Mouse (Mus musculus) layer of hippocampus, adult 11-12 months (tissue): ENCODE results near the gene Pappa.

Experiments
- DNase-seq: peaks from one replicate; pipeline ENCODE4 v3.0.0; 2022; ENCODE audit warnings: low spot score

The Pappa gene

DNA sequence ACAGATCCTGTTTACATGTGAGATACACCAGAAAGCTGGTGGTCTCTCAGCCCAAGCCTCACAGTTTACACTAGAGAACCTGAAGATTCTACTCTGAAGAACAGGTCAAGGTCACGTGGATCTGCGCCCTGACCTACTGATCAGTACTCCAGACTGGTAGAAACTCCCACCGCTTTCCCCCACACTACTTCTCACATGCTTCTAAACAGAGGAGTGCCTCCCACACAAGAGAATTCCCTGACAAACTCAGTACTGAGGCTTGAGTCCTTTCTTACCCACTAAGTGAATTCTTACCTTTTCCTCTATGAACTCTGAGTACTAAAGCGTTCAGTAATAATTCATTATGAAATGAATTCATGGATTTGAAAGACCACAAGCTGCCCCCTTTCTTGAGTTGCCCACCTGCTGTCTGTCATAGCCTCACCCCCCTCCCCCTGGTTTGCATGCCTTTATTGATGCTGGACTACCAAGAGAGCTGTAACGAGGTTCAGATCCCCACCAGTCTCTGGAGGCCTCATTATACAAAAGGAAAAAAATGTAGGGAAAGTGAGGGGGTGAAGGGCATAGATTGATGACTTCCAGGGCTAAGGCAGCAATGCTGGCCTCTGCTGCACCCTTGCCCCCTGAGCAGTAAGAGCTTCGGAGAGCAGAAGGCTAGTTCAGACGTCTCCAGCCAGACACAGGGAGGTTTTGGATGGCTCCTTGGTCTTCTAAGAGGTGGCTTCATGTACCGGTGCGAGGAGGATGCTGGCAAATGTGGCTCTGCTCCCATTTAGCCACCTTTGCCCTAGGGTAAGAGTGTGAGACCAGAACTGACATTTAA is 204.7 kb downstream of the Pappa start:
- no peak for DNase-seq

DNA sequence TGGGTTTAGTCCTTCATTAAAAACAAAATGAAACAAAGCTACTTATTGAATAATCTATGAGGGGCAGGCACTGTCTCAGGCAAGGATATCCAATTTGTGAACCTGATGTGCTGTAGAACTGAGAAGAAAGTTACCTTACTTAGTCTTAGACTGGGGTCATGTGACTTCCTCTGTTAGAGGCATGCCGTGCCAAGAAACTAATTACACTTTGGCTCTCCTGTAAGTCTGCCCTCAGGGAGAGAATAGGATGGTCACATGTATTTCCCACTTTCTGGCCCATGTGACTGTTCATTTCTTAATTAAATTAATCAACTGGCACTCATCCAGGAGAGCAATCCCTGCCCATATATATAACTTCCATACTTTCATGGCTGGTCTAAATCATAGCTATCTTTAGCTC is 209.7 kb downstream of the Pappa start:
- no peak for DNase-seq

DNA sequence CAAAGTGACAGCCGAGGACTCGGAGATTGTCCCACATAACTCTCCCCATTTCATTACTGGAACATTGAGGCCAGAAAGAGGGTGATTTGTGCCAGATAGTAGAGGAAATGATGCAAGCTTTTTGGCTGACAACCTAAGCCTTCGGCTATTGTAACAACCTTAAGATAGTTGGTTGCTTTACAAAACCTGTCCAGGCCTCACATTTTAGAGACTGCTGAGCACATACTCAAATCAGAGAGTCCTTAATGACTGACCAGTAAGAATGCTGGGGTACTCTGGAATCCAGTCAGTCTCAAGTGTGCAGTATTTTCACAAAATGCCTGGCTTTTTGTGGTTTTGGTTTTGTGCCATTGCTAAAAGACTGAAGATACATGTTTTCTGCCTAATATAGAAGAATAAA is 217.8 kb downstream of the Pappa start:
- no peak for DNase-seq

DNA sequence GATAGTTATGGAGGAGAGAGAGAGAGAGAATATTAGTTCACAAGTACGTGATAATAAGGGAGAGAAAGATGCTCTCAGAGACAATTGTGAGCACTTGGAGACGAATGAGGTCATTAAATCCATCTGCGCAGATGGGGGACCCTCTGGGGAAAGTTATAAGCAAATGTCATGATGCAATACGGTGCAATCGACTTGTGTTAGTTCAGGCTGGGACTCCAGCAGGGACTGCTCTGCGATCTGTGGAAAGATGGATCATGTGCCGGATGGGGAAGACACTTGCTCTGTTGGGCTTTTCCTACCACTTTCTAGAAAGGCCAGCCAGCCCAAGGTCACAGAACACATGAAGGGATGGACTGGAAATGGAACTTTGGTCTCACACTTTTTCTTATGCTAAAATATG is 226.5 kb downstream of the Pappa start:
- DNase-seq = no peak

DNA sequence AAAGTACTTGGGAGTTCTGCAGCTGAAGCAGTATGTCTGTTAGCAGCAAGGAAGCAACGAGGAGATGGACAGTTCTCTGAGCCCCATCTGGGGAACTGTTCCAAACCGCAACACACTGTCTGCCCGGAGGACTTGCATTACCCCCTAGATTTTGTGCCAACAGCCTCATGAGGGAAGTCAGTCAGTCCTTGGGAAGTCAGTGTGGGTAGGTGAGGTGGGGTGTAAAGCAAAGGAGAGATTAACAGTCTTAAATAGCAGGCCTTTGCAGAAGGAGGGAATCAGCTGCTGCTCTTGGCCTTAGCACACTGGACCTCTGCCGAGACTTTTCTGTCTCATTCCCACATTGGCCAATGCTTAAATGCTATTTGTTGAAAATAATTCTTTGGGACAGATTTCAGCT is 230.6 kb downstream of the Pappa start:
- DNase-seq = no peak

DNA sequence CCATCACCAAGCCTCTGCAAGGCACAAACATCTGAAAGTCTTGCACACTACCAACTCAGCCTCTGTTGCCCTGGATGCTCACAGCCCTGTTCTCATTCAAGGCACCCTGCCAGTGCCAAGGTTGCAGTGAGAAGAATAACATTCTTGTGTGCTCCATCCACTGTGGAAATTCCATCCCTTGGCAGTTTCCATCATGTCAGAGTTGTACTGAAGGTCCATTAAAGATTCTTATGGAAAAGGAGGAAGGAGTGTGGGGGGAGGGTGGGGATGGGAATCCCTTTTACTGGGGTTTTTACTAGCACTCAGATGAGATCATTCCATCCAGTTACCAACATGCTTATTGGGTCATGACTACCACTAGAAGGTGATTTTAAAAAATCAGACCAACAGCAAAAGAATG is 243.2 kb downstream of the Pappa start:
- DNase-seq = no peak

DNA sequence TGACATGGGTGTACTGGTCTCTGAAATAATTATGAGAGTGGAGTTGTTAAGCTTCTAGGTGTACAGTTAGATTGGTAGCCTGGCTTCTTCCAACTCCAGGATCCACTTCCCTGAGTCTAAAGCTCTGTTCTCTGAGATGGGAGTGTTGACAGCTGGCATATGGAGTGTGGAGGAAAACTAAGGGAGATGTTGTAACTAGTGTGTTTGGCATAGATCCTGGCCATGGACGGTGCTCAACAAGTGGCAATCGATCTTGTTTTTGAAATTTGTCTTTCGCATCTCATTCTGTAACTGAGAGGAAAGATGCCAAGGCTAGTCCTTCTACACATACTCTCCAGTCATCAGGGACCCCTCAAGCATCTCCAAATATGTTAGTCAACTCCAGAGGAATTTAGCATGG is 248.8 kb downstream of the Pappa start:
- no peak for DNase-seq

DNA sequence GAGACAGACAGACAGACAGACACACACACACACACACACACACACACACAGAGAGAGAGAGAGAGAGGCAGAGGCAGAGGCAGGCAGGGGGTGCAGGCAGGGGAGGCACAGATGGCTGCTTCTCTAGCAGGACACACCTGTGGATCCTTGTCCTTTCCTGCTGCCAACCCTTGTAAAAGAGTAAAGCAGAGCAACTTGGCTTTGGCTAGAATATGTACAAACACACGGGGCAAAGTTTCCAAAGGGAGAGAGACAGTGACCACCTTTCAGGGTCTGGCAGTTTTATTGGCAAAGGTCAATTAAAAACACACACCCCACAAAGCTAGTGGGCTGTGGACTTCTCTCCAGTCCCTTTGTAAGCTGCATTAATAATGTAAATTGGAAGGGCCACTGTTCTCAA is 249.9 kb downstream of the Pappa start:
- DNase-seq = no peak

DNA sequence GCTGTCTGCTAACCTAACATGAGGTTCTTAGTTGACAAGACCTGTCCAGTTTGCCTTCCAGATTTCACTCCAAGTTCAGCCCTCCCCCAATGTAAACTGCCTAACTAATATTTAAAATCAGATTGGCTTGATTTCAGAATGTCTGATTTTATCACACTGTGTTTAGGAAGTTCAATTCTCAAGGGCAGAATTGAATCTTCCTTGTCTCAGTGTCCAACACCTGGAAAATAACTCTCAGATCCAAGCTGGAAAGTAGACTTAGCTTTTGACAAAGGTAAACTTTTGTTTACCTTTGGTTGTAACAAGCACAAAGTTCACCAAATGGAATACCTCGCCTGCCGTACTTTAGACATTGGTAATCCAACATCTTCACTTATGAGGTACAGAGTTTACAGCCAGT is 252.6 kb downstream of the Pappa start:
- DNase-seq = no peak

DNA sequence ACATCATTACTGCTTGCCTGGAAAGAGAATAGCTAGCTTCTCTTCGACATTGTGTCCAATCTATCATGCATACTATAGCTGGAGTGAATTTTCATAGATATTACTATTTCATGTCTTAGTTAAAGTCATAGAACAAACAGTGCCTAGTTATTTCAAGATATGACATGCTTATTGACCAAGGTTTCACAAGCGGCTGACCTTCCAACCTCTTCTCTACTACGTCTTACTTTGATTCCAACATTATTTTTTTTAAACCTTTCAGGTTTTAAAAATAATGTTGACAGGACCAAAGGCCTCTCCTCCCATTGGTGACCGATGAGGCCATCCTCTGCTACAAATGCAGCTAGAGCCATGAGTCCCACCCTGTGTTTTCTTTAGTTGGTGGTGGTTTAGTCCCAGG is 255.5 kb downstream of the Pappa start:
- no peak for DNase-seq

DNA sequence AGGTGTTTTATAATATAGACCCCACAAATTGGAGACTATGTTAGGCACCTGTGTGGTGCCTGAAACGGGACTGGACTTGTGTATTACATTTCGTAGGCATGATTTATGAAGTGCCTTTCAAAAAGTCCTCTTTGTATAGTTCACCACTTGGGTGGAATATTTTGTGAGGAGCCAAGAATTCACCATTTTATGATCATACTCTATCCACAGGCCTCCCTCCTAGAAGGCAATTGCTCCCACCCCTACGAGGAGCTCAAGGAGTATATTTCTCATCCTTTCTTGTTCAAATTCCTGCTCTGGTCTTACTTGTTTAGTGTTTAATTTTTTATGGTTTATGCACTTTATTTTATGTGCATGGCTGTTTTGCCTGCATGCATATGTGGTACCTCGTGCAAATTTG is 259.1 kb downstream of the Pappa start:
- DNase-seq = no peak

DNA sequence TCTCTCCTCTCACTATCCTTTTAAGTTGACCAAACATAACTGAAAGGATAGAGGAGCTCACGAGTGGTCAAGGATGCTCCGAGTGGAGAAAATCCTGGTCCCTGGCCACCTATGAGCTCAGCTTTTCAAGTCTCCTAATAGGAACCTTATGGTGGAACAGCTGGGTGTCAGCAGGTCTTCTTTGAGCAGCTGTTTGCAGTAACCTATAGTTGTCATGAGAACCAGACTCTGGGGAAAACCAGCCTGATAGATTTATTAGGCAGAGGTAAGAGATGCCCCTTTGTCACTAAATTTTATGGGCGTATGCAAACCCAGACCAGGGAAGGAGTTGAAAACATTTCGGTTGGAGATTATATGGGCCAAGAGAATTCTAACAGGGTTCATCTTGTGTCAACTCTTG is 267.0 kb downstream of the Pappa start:
- no peak for DNase-seq

DNA sequence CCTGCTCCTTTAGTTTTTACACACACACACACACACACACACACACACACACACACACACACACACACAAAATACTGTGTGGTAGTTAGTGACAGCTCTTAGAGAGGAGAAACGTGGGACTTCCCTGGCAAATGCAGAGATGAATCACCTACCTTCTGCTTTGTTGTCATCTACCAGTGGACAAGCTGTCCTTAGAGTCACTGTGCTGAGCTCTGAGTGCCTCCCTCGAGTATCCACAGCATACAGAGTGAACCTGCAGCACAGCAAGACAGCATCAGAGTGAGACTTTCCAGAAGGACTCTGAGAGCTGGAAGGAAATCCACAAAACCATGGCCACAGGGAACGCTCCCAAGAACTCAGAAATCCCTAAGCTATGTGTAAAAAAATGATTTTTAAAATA is 272.8 kb downstream of the Pappa start:
- DNase-seq = no peak

DNA sequence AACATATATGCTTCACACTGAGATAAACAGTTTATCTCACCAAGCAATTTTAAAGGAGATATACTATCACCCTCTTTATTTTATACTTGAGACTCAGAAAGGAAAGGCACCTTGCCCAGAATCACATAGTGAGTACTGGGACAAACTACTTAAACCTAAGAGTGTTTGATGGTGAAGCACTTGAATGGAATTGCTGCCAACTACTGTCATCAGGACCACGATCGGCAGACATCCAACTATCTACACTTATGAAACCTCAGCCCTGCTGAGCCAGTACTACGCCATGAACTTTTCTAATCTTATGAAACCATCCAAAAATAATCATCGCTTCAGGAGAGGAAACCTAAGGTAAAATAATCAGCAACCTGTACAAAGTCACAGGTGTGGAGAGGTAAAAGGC is 275.5 kb downstream of the Pappa start:
- no peak for DNase-seq

DNA sequence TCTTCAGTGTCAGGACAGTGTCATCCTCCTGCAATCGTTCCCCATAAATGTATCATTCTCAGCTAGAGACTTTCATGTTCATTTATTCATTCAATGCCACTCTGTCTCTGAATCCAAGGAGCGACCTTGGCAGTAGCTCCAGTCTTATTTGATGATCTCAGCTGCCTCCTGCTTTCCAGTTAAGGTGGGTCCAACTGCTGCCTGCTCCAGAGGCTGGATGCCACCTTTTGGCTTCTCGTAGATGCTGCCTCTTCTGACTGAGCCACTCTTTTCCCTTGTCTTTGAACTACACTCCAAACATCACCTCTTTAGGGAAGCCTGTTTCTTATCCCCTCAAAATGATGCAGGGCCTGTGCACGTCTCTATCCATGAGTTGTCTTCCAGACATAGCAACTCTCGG is 278.3 kb downstream of the Pappa start:
- no peak for DNase-seq

DNA sequence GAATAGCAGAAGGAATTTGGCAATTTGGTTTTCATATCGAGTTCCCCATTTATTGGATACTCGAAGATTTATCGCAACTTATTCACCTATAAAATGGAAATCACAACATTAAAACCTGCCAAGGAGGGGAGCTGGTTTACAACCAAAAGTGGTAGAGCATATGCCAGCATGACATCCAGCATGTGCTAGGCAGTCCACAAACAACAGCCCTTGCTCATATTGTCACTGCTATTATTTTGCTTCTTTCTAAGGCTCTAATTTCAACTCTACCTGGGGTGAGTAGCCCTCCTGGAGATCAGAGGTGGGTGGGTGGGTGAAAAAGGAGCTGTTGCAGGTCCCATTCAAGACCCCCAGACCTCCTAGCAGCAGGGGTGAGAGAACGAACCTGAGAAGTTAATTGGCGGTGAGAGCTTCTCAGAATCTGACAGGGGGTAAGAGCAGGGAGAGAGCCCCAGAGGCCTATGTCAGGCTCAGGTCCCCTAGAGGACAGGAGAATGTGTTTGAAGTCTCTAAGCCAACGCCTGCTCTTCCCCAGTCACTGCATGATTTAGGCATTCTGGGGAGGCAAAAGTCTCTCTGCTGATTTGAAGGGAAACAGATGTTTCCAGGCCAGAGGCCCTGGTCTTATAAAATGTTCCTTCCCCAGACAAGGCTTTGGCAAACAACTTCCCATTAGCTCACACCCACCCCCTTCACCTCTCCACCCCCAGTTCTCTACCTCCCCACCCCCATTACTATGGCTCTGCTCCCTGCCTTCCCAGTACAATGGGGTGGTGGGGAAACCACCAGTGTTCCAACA is 279.1 kb downstream of the Pappa start:
- no peak for DNase-seq
